Mouse (Mus musculus): ENCODE measurements at regions not wholly inside any gene's neighbourhood (a gene's known extent, or its start where the extent isn't known, plus 50 kb on each side); places are given as distances from the start of the nearest gene placed in this dataset.

DNA sequence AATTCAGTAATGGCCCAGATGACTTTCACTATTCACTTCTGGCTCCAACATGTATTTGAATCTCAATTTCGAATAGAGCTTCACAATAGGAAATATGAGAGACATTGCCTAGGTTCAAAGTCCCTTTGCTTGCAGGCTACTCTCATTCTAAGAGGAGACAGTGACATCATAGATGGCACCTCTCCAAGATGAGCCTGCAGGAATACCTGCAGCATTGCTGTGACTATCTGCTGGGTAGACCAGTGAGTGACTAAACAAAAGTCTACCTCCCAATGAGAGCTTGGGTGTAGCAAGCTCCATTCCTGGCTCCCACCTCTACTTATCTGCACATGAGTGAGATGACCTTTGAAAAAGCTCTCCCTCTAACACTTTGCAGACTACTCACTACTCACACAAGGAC is 1632.6 kb upstream of the Gm6569 start:
- DNase-seq (ENCODE audit: low spot score), result no peak
- H3K9me3 ChIP-seq (ENCODE audit: control insufficient read depth, low read length), result no peaks in the 10 kb centered on the region
- no peak overlapping the region for H3K4me2 ChIP-seq (replicated peaks; ENCODE audit: low read depth, low read length, severe bottlenecking)
- H3K4me1 ChIP-seq (ENCODE audit: control insufficient read depth, insufficient read depth, low read length), result no peaks in the 10 kb centered on the region
- TF ChIP-seq POLR2A (IDR thresholded peaks at IDR 0.05; ENCODE audit: borderline replicate concordance, extremely low read depth, insufficient read depth, insufficient read length), result no peak
- no peak overlapping the region for H3K4me3 ChIP-seq (replicated peaks; ENCODE audit: low read length)
- H3K36me3 ChIP-seq (ENCODE audit: control insufficient read depth, insufficient read depth, low read length), result no peaks in the 10 kb centered on the region
- no peak overlapping the region for H3K9ac ChIP-seq (ENCODE audit: low read depth, low read length, severe bottlenecking)
- no peak for ATAC-seq (ENCODE audit: low FRiP score, low read depth)
- no peaks in the 10 kb centered on the region for H3K27me3 ChIP-seq (ENCODE audit: control insufficient read depth, insufficient read depth, low read length)
- no peak overlapping the region for H3K27ac ChIP-seq (replicated peaks; ENCODE audit: low read depth, low read length)
- 32% methylated on average over 1 of the region's 1 CpGs for WGBS

GRCm38 (mm10) chr15:72205240-72205799 is 1629.0 kb upstream of the Gm6569 start:
- no peak for TF ChIP-seq POLR2A (IDR thresholded peaks at IDR 0.05; ENCODE audit: borderline replicate concordance, extremely low read depth, insufficient read depth, insufficient read length)
- 65% methylated on average over 8 of the region's 8 CpGs for WGBS
- DNase-seq (ENCODE audit: low spot score) (no peak), ATAC-seq (ENCODE audit: low FRiP score, low read depth) (no peak)
- Histone ChIP-seq H3K27me3 (ENCODE audit: control insufficient read depth, insufficient read depth, low read length) (no peaks in the 10 kb centered on the region), H3K36me3 (ENCODE audit: control insufficient read depth, insufficient read depth, low read length) (no peaks in the 10 kb centered on the region), H3K9ac (ENCODE audit: low read depth, low read length, severe bottlenecking) (no peak overlapping the region), H3K27ac (replicated peaks; ENCODE audit: low read depth, low read length) (no peak overlapping the region), H3K4me2 (replicated peaks; ENCODE audit: low read depth, low read length, severe bottlenecking) (no peak overlapping the region), H3K4me3 (replicated peaks; ENCODE audit: low read length) (no peak overlapping the region), H3K4me1 (ENCODE audit: control insufficient read depth, insufficient read depth, low read length) (no peaks in the 10 kb centered on the region), H3K9me3 (ENCODE audit: control insufficient read depth, low read length) (no peaks in the 10 kb centered on the region)

DNA sequence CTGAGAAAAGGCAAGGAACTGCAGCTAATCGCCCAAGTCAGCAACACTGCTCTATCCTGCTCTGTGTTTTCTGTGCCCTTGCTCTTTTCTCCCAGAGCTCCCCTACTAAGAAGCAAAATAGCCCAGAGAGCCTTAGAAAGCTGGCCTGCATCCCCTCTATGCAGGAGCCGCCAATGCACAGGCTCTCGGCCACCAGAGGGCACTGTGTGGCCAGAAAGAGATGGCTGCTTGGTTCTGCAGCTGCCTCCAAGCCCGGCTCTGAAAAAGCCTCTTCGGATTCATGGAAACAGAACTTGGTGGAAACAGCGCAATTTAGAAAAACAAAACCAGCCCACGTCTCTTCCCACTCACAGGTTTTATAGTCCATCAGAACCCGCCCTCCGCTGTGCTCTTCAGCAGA is 1628.4 kb upstream of the Gm6569 start:
- H3K4me3 ChIP-seq (replicated peaks; ENCODE audit: low read length), result no peak overlapping the region
- DNase-seq (ENCODE audit: low spot score) (peak; percentile 51), ATAC-seq (ENCODE audit: low FRiP score, low read depth) (0 out of 2 replicates have a peak, but pooled peaks have one; percentile 63)
- H3K36me3 ChIP-seq (ENCODE audit: control insufficient read depth, insufficient read depth, low read length), result no peaks in the 10 kb centered on the region
- no peak overlapping the region for H3K4me2 ChIP-seq (replicated peaks; ENCODE audit: low read depth, low read length, severe bottlenecking)
- no peak overlapping the region for H3K9ac ChIP-seq (ENCODE audit: low read depth, low read length, severe bottlenecking)
- H3K4me1 ChIP-seq (ENCODE audit: control insufficient read depth, insufficient read depth, low read length), result no peaks in the 10 kb centered on the region
- TF ChIP-seq POLR2A (IDR thresholded peaks at IDR 0.05; ENCODE audit: borderline replicate concordance, extremely low read depth, insufficient read depth, insufficient read length), result no peak
- no peaks in the 10 kb centered on the region for H3K27me3 ChIP-seq (ENCODE audit: control insufficient read depth, insufficient read depth, low read length)
- 18% methylated on average over 9 of the region's 9 CpGs for WGBS
- no peak overlapping the region for H3K27ac ChIP-seq (replicated peaks; ENCODE audit: low read depth, low read length)
- H3K9me3 ChIP-seq (ENCODE audit: control insufficient read depth, low read length), result no peaks in the 10 kb centered on the region

DNA sequence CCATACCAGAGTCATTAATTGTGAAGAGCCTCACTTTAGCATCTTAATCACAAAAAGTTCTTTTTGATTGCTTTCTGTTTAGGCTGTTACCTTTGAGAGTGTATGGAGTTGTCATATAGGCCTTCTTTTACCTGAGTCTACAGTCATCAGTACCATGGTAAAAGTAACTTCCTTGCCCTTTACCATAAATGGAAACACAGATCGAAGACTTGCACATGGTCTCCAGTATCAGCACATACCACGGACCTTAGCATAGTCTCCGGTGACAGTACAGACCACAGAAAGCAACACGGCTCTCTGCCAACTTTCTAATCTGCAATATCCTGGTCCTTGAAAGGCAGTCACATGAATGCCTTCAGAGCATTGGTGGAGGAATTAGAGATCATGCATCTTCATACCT is 1626.8 kb upstream of the Gm6569 start:
- TF ChIP-seq POLR2A (IDR thresholded peaks at IDR 0.05; ENCODE audit: borderline replicate concordance, extremely low read depth, insufficient read depth, insufficient read length), result no peak
- WGBS, result 90% methylated on average over 4 of the region's 4 CpGs
- no peak for ATAC-seq (ENCODE audit: low FRiP score, low read depth)

DNA sequence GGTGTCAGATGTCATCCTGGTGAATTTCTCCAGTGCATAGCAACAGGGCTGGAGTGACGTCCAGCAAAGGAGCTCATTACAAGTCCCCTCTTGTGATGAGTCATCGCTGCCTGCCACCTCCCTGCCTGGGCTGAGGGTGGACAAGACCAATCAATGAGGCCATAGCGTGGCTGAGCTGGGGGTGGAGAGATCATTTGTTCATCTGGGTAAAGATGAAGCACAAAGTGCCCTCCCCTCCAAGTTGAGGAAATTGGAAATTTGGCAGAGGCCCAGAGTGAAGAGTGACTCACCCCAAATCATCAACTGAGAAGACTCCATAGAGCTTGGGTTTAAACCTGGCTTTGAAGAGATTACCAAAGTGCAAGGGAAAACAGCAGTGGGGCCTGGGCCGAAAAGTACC is 1626.3 kb upstream of the Gm6569 start:
- ATAC-seq (ENCODE audit: low FRiP score, low read depth) (no peak), DNase-seq (ENCODE audit: low spot score) (no peak)
- no peaks in the 10 kb centered on the region for H3K27me3 ChIP-seq (ENCODE audit: control insufficient read depth, insufficient read depth, low read length)
- TF ChIP-seq POLR2A (IDR thresholded peaks at IDR 0.05; ENCODE audit: borderline replicate concordance, extremely low read depth, insufficient read depth, insufficient read length), result no peak
- 52% methylated on average over 4 of the region's 4 CpGs for WGBS
- H3K4me3 ChIP-seq (replicated peaks; ENCODE audit: low read length), result no peak overlapping the region
- H3K9me3 ChIP-seq (ENCODE audit: control insufficient read depth, low read length), result no peaks in the 10 kb centered on the region
- no peak overlapping the region for H3K27ac ChIP-seq (replicated peaks; ENCODE audit: low read depth, low read length)
- H3K36me3 ChIP-seq (ENCODE audit: control insufficient read depth, insufficient read depth, low read length), result no peaks in the 10 kb centered on the region
- no peak overlapping the region for H3K9ac ChIP-seq (ENCODE audit: low read depth, low read length, severe bottlenecking)
- H3K4me1 ChIP-seq (ENCODE audit: control insufficient read depth, insufficient read depth, low read length), result no peaks in the 10 kb centered on the region
- H3K4me2 ChIP-seq (replicated peaks; ENCODE audit: low read depth, low read length, severe bottlenecking), result no peak overlapping the region

More for the DNA sequence above, 1626.8 kb upstream of the Gm6569 start:
- Histone ChIP-seq H3K4me2 (replicated peaks; ENCODE audit: low read depth, low read length, severe bottlenecking) (no peak overlapping the region), H3K27me3 (ENCODE audit: control insufficient read depth, insufficient read depth, low read length) (no peaks in the 10 kb centered on the region), H3K36me3 (ENCODE audit: control insufficient read depth, insufficient read depth, low read length) (no peaks in the 10 kb centered on the region), H3K9me3 (ENCODE audit: control insufficient read depth, low read length) (no peaks in the 10 kb centered on the region), H3K27ac (replicated peaks; ENCODE audit: low read depth, low read length) (no peak overlapping the region), H3K4me3 (replicated peaks; ENCODE audit: low read length) (no peak overlapping the region), H3K4me1 (ENCODE audit: control insufficient read depth, insufficient read depth, low read length) (no peaks in the 10 kb centered on the region), H3K9ac (ENCODE audit: low read depth, low read length, severe bottlenecking) (no peak overlapping the region)
- no peak for DNase-seq (ENCODE audit: low spot score)

- Histone ChIP-seq H3K4me1 (ENCODE audit: control insufficient read depth, insufficient read depth, low read length) (no peaks in the 10 kb centered on the region), H3K36me3 (ENCODE audit: control insufficient read depth, insufficient read depth, low read length) (no peaks in the 10 kb centered on the region), H3K9me3 (ENCODE audit: control insufficient read depth, low read length) (no peaks in the 10 kb centered on the region), H3K9ac (ENCODE audit: low read depth, low read length, severe bottlenecking) (no peak overlapping the region), H3K27ac (replicated peaks; ENCODE audit: low read depth, low read length) (no peak overlapping the region), H3K4me2 (replicated peaks; ENCODE audit: low read depth, low read length, severe bottlenecking) (no peak overlapping the region), H3K27me3 (ENCODE audit: control insufficient read depth, insufficient read depth, low read length) (no peaks in the 10 kb centered on the region), H3K4me3 (replicated peaks; ENCODE audit: low read length) (no peak overlapping the region)
- TF ChIP-seq POLR2A (IDR thresholded peaks at IDR 0.05; ENCODE audit: borderline replicate concordance, extremely low read depth, insufficient read depth, insufficient read length), result no peak
- 93% methylated on average over 7 of the region's 7 CpGs for WGBS
- no peak for ATAC-seq (ENCODE audit: low FRiP score, low read depth)
- DNase-seq (ENCODE audit: low spot score), result no peak
These were observed 1625.4 kb upstream of the Gm6569 start for GRCm38 (mm10) chr15:72208973-72209372.
